Mouse (Mus musculus) kidney, postnatal 0 days (tissue): Measurements from ENCODE around the gene Enkur. TPM values are rescaled to one million over a fixed set of nuclear protein-coding genes. Genes with fewer than 3 reads are reported as not detected.

Experiments
- ATAC-seq: fragments of 200-750 bp; cut with Nextera tagmentation; replicated peaks from 2 replicates; pipeline ENCODE4 v1.8.0; 2017; ENCODE audit warnings: low read depth, moderate number of reproducible peaks, moderate TSS enrichment, moderate library complexity; ENCODE audit not compliant: low FRiP score
- DNase-seq: peaks from one replicate; pipeline ENCODE4 v3.0.0-alpha.2; 2016; ENCODE audit warnings: low spot score
- H3K27ac ChIP-seq: fragments of 300-500 bp; sonication (generic); 2 replicates; pipeline ENCODE4 v1.5.1; 2014; ENCODE audit warnings: mild to moderate bottlenecking
- H3K27me3 ChIP-seq: fragments of 300-500 bp; sonication (generic); 2 replicates; pipeline ENCODE4 v1.6.1; 2014; ENCODE audit warnings: low read length, mixed read lengths; ENCODE audit not compliant: insufficient read depth
- H3K36me3 ChIP-seq: fragments of 300-500 bp; sonication (generic); 2 replicates; pipeline ENCODE4 v1.6.1; 2014; ENCODE audit warnings: low read length, mixed read lengths; ENCODE audit not compliant: insufficient read depth
- H3K4me1 ChIP-seq: fragments of 300-500 bp; sonication (generic); replicated peaks from 2 replicates; pipeline ENCODE4 v1.6.1; 2014; ENCODE audit warnings: antibody characterized with exemption, low read length, mixed read lengths; ENCODE audit not compliant: insufficient read depth
- H3K4me2 ChIP-seq: fragments of 300-500 bp; sonication (generic); 2 replicates; pipeline ENCODE4 v1.6.1; 2014; ENCODE audit warnings: mild to moderate bottlenecking, low read length, moderate library complexity, mixed read lengths
- H3K4me3 ChIP-seq: fragments of 300-500 bp; sonication (generic); replicated peaks from 2 replicates; pipeline ENCODE4 v1.5.1; 2014; ENCODE audit warnings: low read depth, low read length
- H3K9ac ChIP-seq: fragments of 300-500 bp; sonication (generic); 2 replicates; pipeline ENCODE4 v1.6.1; 2014; ENCODE audit warnings: low read depth, low read length
- H3K9me3 ChIP-seq: fragments of 300-500 bp; sonication (generic); replicated peaks from 2 replicates; pipeline ENCODE4 v1.6.1; 2016; ENCODE audit warnings: low read length, inconsistent platforms, mixed read lengths
- CTCF ChIP-seq: IDR thresholded peaks from 2 replicates; pipeline ENCODE4 v1.5.1; 2016; ENCODE audit warnings: antibody characterized with exemption, low read depth, mild to moderate bottlenecking, moderate library complexity
- WGBS: fragments of 180-500 bp; shearing (Covaris S2); extraction: QIAGEN DNeasy Blood & Tissue Kit; methylation state at CpG from one replicate; pipeline ENCODE4 v1.1.7; 2014; 5-methylcytosine and 5-hydroxymethylcytosine counted together
- polyA plus RNA-seq: library from polyadenylated mRNA; unstranded; fragments of >200 nt; fragmentation: Nextera tagmentation; extraction: Ambion mirVana; gene quantifications from 2 replicates; pipeline ENCODE4 v1.2.1, GENCODE M21; 2015

Enkur gene
- polyA plus RNA-seq, 1 experiment from 2014 or later = 1.5 TPM

DNA sequence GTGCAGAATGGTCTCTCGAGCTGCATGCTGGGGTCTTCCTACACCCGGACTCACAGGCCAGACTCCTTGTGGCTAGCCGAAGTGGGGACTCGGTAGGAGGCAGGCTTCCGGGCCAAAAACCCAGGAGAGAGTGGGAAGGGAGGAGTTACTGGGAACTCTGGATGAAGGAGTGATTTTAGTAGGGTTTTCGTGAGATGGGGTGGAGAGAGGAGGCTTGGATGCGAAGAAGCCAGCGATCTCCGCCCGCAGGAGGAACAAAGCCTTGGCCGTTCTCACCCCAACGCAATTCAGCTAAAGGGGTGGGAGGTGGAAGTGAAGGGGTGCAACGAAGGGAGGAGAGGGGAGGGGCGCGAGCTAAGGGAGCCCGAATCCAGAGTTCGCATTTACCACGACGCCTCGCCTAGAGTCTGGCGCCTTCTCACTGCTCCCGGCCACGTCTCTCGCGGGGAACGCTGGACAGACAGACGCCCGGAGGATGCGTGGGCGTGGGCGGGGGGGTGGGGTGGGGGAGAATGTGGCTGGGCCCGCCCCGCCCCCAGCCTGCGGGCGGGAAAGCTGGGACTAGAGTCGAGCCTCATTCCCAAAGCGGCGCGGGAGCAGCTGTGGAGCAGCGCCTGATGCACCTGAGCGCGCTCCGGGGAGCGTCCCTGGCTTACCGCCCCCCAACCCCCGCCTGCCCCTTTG is 63.5 kb downstream of the Enkur start:
- Histone ChIP-seq H3K9ac (peak overlapping the region; percentile 62), H3K27me3 (no peaks in the 10 kb centered on the region), H3K27ac (peak overlapping the region; percentile 25; the same call in 1 of the 2 replicates), H3K4me2 (peak overlapping the region; percentile 96), H3K36me3 (no peaks in the 10 kb centered on the region), H3K9me3 (no peaks in the 10 kb centered on the region), H3K4me1 (no peaks in the 10 kb centered on the region), H3K4me3 (peak overlapping the region; percentile 51)
- ATAC-seq (peak; percentile 78), DNase-seq (peak; percentile 68)
- 0 out of 2 replicates have a peak, but pooled peaks have one; percentile 18 for TF ChIP-seq CTCF
- 1% methylated on average over 43 of the region's 46 CpGs for WGBS

GRCm38 (mm10) chr2:21141189-21141519 is 64.0 kb downstream of the Enkur start:
- Histone ChIP-seq H3K9me3 (no peaks in the 10 kb centered on the region), H3K36me3 (no peaks in the 10 kb centered on the region), H3K4me1 (no peaks in the 10 kb centered on the region), H3K9ac (peak overlapping the region; percentile 62; the same call in 1 of the 2 replicates), H3K4me3 (peak overlapping the region; percentile 51), H3K4me2 (peak overlapping the region; percentile 96), H3K27me3 (no peaks in the 10 kb centered on the region), H3K27ac (0 out of 2 replicates have a peak overlapping the region, but pooled peaks have one; percentile 25)
- no peak for DNase-seq
- ATAC-seq = 0 out of 2 replicates have a peak, but pooled peaks have one; percentile 2
- no peak for TF ChIP-seq CTCF
- WGBS = 21% methylated on average over 7 of the region's 7 CpGs

Other genes with a start within 250 kb of the Enkur start
- gene Arhgap21, start 236.5 kb downstream of the Enkur start, polyA plus RNA-seq = 8.3 and 9.6 TPM in 2 replicates
- 5.8 and 6.4 TPM in 2 replicates for gene Thnsl1, start 359 bp upstream of the Enkur start, polyA plus RNA-seq
- gene Gpr158, start 162.2 kb upstream of the Enkur start, polyA plus RNA-seq = not detected in 2 replicates